Mouse (Mus musculus) stomach, embryonic 16.5 days (tissue): ENCODE data around the gene Nbea. TPM values are rescaled to one million over a fixed set of nuclear protein-coding genes. Genes with fewer than 3 reads are reported as not detected.

Experiments
- ATAC-seq: fragments of 200-750 bp; cut with Nextera tagmentation; 2 replicates; pipeline ENCODE4 v1.8.0; 2017; ENCODE audit warnings: moderate number of reproducible peaks, moderate TSS enrichment; ENCODE audit not compliant: insufficient read depth, low FRiP score
- H3K27ac ChIP-seq: fragments of 300-500 bp; sonication (generic); 2 replicates; pipeline ENCODE4 v1.5.1; 2014; ENCODE audit warnings: low read length
- H3K27me3 ChIP-seq: fragments of 300-500 bp; sonication (generic); 2 replicates; pipeline ENCODE4 v1.6.1; 2014; ENCODE audit warnings: low read length, control low read depth, mixed read lengths; ENCODE audit not compliant: control insufficient read depth, insufficient read depth
- H3K36me3 ChIP-seq: fragments of 300-500 bp; sonication (generic); 2 replicates; pipeline ENCODE4 v1.6.1; 2014; ENCODE audit warnings: low read length; ENCODE audit not compliant: control insufficient read depth, insufficient read depth
- H3K4me1 ChIP-seq: fragments of 300-500 bp; sonication (generic); 2 replicates; pipeline ENCODE4 v1.6.1; 2014; ENCODE audit warnings: low read length, control low read depth, mixed read lengths; ENCODE audit not compliant: control insufficient read depth, insufficient read depth
- H3K4me2 ChIP-seq: fragments of 300-500 bp; sonication (generic); 2 replicates; pipeline ENCODE4 v1.6.1; 2014; ENCODE audit warnings: low read depth, low read length, mixed read lengths
- H3K4me3 ChIP-seq: fragments of 300-500 bp; sonication (generic); replicated peaks from 2 replicates; pipeline ENCODE4 v1.5.1; 2014; ENCODE audit warnings: mild to moderate bottlenecking, low read length
- H3K9ac ChIP-seq: fragments of 300-500 bp; sonication (generic); 2 replicates; pipeline ENCODE4 v1.6.1; 2014; ENCODE audit warnings: low read length
- H3K9me3 ChIP-seq: fragments of 300-500 bp; sonication (generic); replicated peaks from 2 replicates; pipeline ENCODE4 v1.6.1; 2016; ENCODE audit warnings: low read length, control low read depth; ENCODE audit not compliant: control insufficient read depth
- WGBS: fragments of 180-500 bp; shearing (Covaris S2); extraction: QIAGEN DNeasy Blood & Tissue Kit; methylation state at CpG from one replicate; pipeline ENCODE4 v1.1.7; 2014; 5-methylcytosine and 5-hydroxymethylcytosine counted together
- polyA plus RNA-seq: library from polyadenylated mRNA; unstranded; fragments of >200 nt; fragmentation: Nextera tagmentation; extraction: Ambion mirVana; gene quantifications from 2 replicates; pipeline ENCODE4 v1.2.1, GENCODE M21; 2015

Nbea gene
- polyA plus RNA-seq, 1 experiment from 2014 or later, result 10.4 TPM

DNA sequence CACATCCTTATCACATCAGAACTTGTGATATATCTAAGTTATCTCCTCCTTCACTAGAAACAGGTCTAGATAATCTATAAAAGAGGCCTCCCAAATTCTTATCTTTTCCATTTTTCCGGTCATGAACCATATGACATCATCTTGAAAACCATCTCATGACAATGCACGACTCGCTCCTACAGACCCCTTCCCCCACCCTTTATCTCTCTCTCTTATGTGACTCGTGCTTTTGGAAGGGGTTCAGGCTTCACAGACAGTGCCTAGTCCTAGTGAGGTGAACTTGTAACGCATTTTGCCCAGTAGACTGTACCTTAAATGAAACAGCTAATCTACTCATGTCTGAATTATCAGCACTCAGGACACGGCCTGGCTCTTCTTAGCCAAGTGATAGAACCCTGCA, 481.9 kb downstream of the Nbea start:
- WGBS, result 76% methylated on average over 6 of the region's 6 CpGs
- no peak for ATAC-seq
- Histone ChIP-seq H3K4me3 (no peak overlapping the region), H3K27ac (no peak overlapping the region), H3K9me3 (no peaks in the 10 kb centered on the region), H3K27me3 (no peaks in the 10 kb centered on the region), H3K4me2 (no peak overlapping the region), H3K9ac (no peak overlapping the region), H3K36me3 (no peaks in the 10 kb centered on the region), H3K4me1 (no peaks in the 10 kb centered on the region)

DNA sequence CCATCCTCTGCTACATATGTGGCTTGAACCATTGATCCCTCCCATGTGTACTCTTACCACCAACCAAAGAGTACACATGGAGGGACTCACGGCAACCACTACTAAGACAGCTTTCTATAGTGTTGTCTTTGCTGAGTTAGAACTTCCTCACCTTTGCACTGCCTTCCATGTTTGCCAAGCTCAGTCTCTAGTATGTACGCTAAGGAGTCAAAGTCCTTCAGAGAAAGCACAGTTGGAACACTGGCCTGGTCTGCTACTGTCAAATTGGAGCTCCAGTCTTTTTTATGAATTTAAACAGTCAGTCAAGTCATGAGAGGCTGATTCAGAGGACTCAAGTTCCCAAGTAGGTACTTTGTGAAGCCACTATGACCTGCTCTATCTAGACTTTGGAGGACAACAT, 486.3 kb downstream of the Nbea start:
- H3K27ac ChIP-seq, result no peak overlapping the region
- WGBS, result 88% methylated on average over 2 of the region's 2 CpGs
- ATAC-seq, result no peak

DNA sequence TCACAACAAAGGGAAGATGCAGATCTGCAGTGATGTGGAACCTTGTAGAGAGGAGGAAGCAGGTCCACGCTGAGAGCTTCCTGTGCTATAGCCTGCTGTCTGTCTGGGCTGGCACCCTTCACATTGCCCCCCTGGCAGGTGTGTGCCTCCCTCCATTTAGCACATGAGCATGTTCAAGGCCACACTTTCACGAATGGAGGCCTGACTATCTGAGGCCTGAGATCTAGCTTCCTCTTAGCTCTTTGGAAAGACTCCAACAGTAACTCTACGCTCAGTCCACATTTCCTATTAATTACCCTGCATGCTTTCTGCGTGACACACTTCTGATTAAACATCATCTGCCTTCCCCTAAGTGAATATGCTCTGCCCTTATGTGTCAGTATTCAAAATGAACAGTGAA, 490.4 kb downstream of the Nbea start:
- Histone ChIP-seq H3K4me3 (no peak overlapping the region), H3K9ac (no peak overlapping the region), H3K27ac (no peak overlapping the region), H3K9me3 (no peaks in the 10 kb centered on the region), H3K27me3 (no peaks in the 10 kb centered on the region), H3K4me1 (no peaks in the 10 kb centered on the region; the same call in none of the 2 replicates), H3K36me3 (no peaks in the 10 kb centered on the region), H3K4me2 (no peak overlapping the region)
- 47% methylated on average over 4 of the region's 4 CpGs for WGBS
- ATAC-seq, result no peak

More for the DNA sequence above, 486.3 kb downstream of the Nbea start:
- Histone ChIP-seq H3K36me3 (no peaks in the 10 kb centered on the region), H3K27me3 (no peaks in the 10 kb centered on the region), H3K4me3 (no peak overlapping the region), H3K9me3 (no peaks in the 10 kb centered on the region), H3K4me2 (no peak overlapping the region), H3K9ac (no peak overlapping the region), H3K4me1 (no peaks in the 10 kb centered on the region)

DNA sequence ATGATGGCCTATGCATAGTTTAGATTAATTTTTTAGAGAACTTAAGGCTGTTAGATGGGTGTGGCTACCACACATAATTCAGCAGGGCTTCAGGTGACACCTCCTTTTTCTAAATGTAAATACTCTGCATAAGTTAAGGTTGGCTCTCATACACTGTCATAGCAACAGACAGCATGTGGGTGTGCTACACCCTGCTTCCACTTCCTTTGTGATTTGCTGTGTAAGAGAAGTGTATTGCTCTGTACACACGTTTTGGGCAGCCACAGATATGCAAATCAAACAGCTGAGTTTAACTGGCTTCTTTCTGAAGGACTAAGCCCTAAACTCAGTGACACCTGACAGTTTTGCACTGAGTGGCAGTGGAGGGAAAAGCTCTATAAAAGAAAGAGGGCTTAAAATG, 495.4 kb downstream of the Nbea start:
- Histone ChIP-seq H3K9me3 (no peaks in the 10 kb centered on the region), H3K4me3 (no peak overlapping the region), H3K4me2 (no peak overlapping the region), H3K4me1 (peaks cover 6% of the 10 kb centered on the region), H3K36me3 (no peaks in the 10 kb centered on the region), H3K27ac (no peak overlapping the region), H3K9ac (no peak overlapping the region), H3K27me3 (no peaks in the 10 kb centered on the region)
- ATAC-seq, result no peak
- 24% methylated on average over 1 of the region's 1 CpGs for WGBS

DNA sequence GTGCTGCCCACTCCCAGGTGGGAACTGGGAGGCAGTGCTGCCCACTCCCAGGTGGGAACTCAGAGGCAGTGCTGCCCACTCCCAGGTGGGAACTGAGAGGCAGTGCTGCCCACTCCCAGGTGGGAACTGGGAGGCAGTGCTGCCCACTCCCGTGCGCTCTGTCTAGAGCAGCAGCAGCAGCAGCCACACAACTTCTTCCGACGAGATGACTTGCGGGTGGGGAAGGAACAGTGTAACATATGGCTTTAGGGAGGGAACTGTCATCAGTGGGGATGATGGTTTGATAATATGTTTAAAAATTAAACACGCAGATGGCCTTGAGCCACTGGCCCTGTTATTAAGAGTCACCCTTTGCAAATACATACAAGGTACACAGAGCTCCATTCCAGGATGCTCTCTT, 496.5 kb downstream of the Nbea start:
- no peak overlapping the region for H3K9ac ChIP-seq
- 46% methylated on average over 6 of the region's 6 CpGs for WGBS
- no peak overlapping the region for H3K27ac ChIP-seq
- no peak overlapping the region for H3K4me3 ChIP-seq
- H3K4me1 ChIP-seq, result peaks cover 6% of the 10 kb centered on the region
- H3K36me3 ChIP-seq, result no peaks in the 10 kb centered on the region
- H3K27me3 ChIP-seq, result no peaks in the 10 kb centered on the region
- ATAC-seq, result no peak
- no peak overlapping the region for H3K4me2 ChIP-seq
- H3K9me3 ChIP-seq, result no peaks in the 10 kb centered on the region

DNA sequence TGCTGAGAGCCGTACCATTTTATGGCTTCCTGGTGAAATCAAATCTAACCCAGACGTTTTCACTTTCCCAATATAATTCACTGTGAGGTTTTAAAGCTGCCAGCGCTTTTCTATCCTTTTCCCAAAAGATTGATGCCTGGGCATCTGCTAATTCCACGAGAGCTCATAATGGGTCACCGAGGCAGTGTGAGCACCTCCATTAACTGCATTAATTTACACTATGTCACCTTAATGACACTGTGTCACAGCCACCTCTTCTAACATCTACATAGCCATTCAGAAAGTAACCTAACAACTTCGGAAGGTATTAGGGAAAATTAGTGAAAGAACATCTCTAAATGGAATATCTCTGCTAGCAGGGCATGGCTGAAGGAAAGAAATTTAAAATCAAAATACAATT, 497.9 kb downstream of the Nbea start:
- Histone ChIP-seq H3K27ac (no peak overlapping the region), H3K36me3 (no peaks in the 10 kb centered on the region), H3K4me2 (no peak overlapping the region), H3K9me3 (no peaks in the 10 kb centered on the region), H3K9ac (no peak overlapping the region), H3K4me1 (peaks cover 6% of the 10 kb centered on the region), H3K27me3 (no peaks in the 10 kb centered on the region), H3K4me3 (no peak overlapping the region)
- WGBS, result 60% methylated on average over 6 of the region's 6 CpGs
- ATAC-seq, result no peak

DNA sequence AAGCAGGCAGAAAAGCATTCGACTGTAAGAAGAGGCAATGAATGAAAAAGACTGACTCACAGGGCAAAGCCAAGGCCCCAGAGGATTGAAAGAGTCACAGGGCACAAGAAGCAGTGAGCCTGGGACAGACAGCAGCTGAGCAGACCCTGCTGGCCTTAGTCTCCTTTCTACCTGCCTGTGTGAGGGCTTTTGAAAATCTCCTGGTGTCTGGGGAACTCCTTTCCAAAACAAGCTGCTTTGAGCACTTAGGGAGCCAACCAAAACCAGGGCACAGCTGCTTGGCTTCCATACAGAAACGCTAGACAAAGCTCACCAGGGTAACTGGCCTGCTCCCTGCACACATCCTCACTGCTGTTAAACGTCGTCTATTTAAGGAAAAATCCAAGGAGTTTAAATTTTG, 498.6 kb downstream of the Nbea start:
- 50% methylated on average over 4 of the region's 4 CpGs for WGBS
- peaks cover 6% of the 10 kb centered on the region for H3K4me1 ChIP-seq
- no peaks in the 10 kb centered on the region for H3K9me3 ChIP-seq
- no peak overlapping the region for H3K27ac ChIP-seq
- ATAC-seq, result no peak
- H3K9ac ChIP-seq, result no peak overlapping the region
- no peaks in the 10 kb centered on the region for H3K27me3 ChIP-seq
- no peak overlapping the region for H3K4me2 ChIP-seq
- H3K4me3 ChIP-seq, result no peak overlapping the region
- H3K36me3 ChIP-seq, result no peaks in the 10 kb centered on the region

DNA sequence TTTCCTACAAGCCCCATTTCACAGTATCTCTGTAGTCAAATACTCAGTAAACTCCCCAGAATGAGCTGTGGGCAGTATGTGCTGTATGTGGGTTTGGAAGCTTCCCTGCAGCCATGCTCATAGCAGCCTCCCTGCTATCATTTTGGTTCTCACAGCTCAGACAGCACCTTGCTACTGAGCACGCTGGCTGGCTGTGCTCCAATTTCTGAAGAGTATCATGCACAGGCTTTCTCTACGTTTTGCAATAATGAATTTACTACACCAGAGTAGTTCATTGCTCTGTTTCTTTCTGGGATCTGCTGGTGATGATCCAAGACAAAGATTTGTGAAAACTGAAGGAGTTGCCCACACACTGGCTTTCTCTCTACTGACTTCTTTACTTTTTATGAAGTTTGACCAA, 505.8 kb downstream of the Nbea start:
- Histone ChIP-seq H3K27ac (no peak overlapping the region), H3K9me3 (no peaks in the 10 kb centered on the region), H3K4me2 (no peak overlapping the region), H3K27me3 (no peaks in the 10 kb centered on the region), H3K9ac (no peak overlapping the region), H3K4me1 (no peaks in the 10 kb centered on the region), H3K4me3 (no peak overlapping the region), H3K36me3 (no peaks in the 10 kb centered on the region)
- ATAC-seq, result no peak
- 70% methylated on average over 2 of the region's 2 CpGs for WGBS

DNA sequence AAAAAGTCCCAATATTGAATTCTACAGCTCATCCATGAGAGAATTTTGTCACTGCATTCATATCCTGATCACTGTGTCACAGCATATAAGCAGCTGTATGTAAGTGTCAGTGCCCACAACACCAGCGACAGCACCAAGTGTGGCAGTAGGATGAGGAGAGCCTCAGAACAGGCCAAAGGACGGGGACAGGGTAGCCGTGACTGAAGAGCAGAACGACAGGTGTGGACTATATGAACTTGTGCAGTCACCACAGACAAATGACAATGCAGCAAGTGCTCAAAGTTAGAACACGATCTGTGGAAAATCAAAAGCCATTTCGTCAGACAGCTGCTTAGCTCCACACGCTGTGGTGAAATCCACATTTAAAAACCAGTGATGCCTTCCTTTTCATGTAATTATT, 509.3 kb downstream of the Nbea start:
- no peak for ATAC-seq

DNA sequence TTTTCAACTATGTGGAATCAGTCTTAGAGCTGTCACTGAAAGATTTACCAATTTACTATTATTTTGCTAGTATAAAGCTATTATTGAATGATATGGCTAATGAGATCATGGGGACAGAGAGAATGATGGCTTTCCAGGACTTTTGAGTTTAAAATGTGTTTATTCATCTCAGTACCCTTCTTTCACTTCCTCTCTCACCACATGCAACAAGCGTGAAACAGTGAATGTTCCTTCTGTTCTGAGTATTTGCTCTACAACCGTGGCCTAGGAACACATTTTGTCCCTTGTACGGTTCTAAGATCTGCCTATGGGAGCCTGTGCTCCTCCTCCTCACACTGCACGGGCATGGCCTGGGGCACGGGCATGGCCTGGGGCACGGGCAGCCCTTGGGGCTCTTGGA, 516.5 kb downstream of the Nbea start:
- Histone ChIP-seq H3K36me3 (no peaks in the 10 kb centered on the region), H3K4me2 (no peak overlapping the region), H3K27me3 (no peaks in the 10 kb centered on the region), H3K27ac (no peak overlapping the region), H3K4me1 (no peaks in the 10 kb centered on the region), H3K4me3 (no peak overlapping the region), H3K9me3 (no peaks in the 10 kb centered on the region), H3K9ac (no peak overlapping the region)
- 74% methylated on average over 6 of the region's 6 CpGs for WGBS
- no peak for ATAC-seq

More for the DNA sequence above, 509.3 kb downstream of the Nbea start:
- 85% methylated on average over 7 of the region's 7 CpGs for whole genome bisulfite sequencing
- no peaks in the 10 kb centered on the region for H3K4me1 ChIP-seq
- no peak overlapping the region for H3K9ac ChIP-seq
- no peaks in the 10 kb centered on the region for H3K36me3 ChIP-seq
- H3K4me2 ChIP-seq, result no peak overlapping the region
- no peak overlapping the region for H3K27ac ChIP-seq
- no peaks in the 10 kb centered on the region for H3K9me3 ChIP-seq
- no peaks in the 10 kb centered on the region for H3K27me3 ChIP-seq
- H3K4me3 ChIP-seq, result no peak overlapping the region
